Mouse (Mus musculus) lung, adult 10 weeks (tissue): ENCODE measurements around the gene Gp6. TPM values are rescaled to one million over a fixed set of nuclear protein-coding genes. Genes with fewer than 3 reads are reported as not detected.

ENCODE experiments used
- polyA plus RNA-seq: library from polyadenylated mRNA; stranded (reverse); fragments of 350-450 nt; fragmentation: Illumina TruSeq; extraction: RNeasy Lipid Tissue Mini Kit (QIAGEN cat#74804); gene quantifications from one replicate; pipeline ENCODE4 v1.2.3, GENCODE M21; 2014; ENCODE audit warnings: low read depth, low replicate concordance; ENCODE audit not compliant: insufficient read depth

The Gp6 gene
- 0.15 TPM for polyA plus RNA-seq

DNA sequence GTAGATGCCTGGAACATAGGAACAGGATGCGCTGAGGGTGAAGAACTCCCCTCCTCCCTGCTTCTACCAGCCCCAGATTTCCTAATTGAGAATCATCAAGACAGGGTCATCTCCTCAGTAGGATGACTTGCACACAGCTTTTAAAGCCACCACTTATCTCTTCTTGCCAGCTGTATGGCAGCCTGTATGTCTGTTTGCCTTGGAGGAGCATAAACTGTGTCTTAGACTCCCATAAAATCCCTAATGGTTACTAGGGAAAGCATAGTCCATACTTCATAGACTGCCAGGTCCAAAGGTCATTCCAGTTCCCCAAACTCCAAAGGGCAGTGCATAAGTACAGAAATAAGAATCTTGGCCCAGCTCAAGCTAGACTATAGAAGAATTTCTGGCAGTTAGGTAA, at the start of gene Gp6:
Gene Gp6 (minus strand): TSS at position 15 of the 400 bp plus-strand sequence.

DNA sequence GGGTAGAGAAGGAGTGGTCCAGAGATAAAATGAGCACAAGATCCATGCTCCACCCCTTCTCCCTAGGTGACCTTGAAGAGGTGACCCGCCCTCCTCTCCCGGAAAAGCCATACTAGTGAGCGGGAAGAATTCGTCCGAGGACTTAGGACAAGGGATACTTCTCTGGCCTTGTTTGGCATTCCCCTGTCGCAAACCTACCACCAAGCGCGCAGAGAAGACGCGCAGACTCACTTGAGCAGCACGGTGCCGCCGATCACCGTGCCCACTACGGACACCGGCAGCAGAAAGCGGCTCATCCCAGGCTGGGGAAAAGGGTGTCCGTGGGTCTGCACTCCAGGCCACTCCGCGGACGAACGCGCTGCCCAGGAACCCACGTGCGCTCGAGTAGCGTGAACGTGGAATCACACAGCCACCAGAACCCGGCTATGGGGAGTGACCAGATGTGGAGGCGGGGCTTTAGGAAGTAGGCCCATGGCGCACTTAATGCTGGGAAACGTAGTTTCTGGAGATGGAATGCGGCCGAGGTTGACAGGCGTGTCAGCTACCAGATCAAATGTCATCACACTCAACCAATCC, 47.8 kb upstream of the Gp6 start, which contains the start of gene Rdh13:
Gene Rdh13 (minus strand): TSS at position 434 of the 576 bp plus-strand sequence.

GRCm38 (mm10) chr7:4337509-4337908, 60.0 kb downstream of the Gp6 start, which contains the start of gene Ncr1:
Ncr1 (plus strand) TSS chr7:4337724.

Other genes with a start within 250 kb of the Gp6 start
- 4.4 TPM for gene Leng9, start 247.4 kb downstream of the Gp6 start, polyA plus RNA-seq
- 15.0 TPM for gene Cdc42ep5, start 232.9 kb downstream of the Gp6 start, polyA plus RNA-seq
- 5.9 TPM for gene Lilra5, start 160.0 kb downstream of the Gp6 start, polyA plus RNA-seq
- gene Ncr1, start 60.0 kb downstream of the Gp6 start, polyA plus RNA-seq = 4.6 TPM
- gene Rdh13, start 47.9 kb upstream of the Gp6 start, polyA plus RNA-seq = 5.5 TPM
- 16.4 TPM for gene Eps8l1, start 62.9 kb upstream of the Gp6 start, polyA plus RNA-seq
- gene Ppp1r12c, start 103.9 kb upstream of the Gp6 start, polyA plus RNA-seq = 87.5 TPM
- gene Tnnt1, start 118.6 kb upstream of the Gp6 start, polyA plus RNA-seq = 4.2 TPM
- gene Tnni3, start 126.5 kb upstream of the Gp6 start, polyA plus RNA-seq = 179 TPM
- 5.0 TPM for gene Dnaaf3, start 134.7 kb upstream of the Gp6 start, polyA plus RNA-seq
- gene Syt5, start 149.8 kb upstream of the Gp6 start, polyA plus RNA-seq = 10.7 TPM
- 0.21 TPM for gene Ptprh, start 206.3 kb upstream of the Gp6 start, polyA plus RNA-seq
- gene Tmem86b, start 233.7 kb upstream of the Gp6 start, polyA plus RNA-seq = 2.6 TPM